Mouse (Mus musculus): ENCODE measurements at regions not wholly inside any gene's neighbourhood (a gene's known extent, or its start where the extent isn't known, plus 50 kb on each side); places are given as distances from the start of the nearest gene placed in this dataset.

- no peak overlapping the region for H3K4me3 ChIP-seq (ENCODE audit: low read length)
- H3K9ac ChIP-seq (ENCODE audit: low read depth, low read length) = no peak overlapping the region
- ATAC-seq = 0 out of 2 replicates have a peak, but pooled peaks have one; percentile 30
- no peaks in the 10 kb centered on the region for H3K9me3 ChIP-seq (ENCODE audit: control insufficient read depth, low read length)
- no peaks in the 10 kb centered on the region for H3K27me3 ChIP-seq (replicated peaks; ENCODE audit: control insufficient read depth, insufficient read depth, low read length)
- H3K36me3 ChIP-seq (ENCODE audit: control insufficient read depth, insufficient read depth, low read length) = no peaks in the 10 kb centered on the region
- 19% methylated on average over 16 of the region's 16 CpGs for WGBS
- no peak overlapping the region for H3K27ac ChIP-seq (ENCODE audit: low read depth, low read length)
- H3K4me2 ChIP-seq (ENCODE audit: low read length) = peak overlapping the region; percentile 67
- peaks cover 21% of the 10 kb centered on the region for H3K4me1 ChIP-seq (ENCODE audit: control insufficient read depth, insufficient read depth, low read depth, low read length)
These were observed 180.3 kb upstream of the Lrig3 start for GRCm38 (mm10) chr10:125785448-125786196.

- Histone ChIP-seq H3K27me3 (replicated peaks; ENCODE audit: control insufficient read depth, insufficient read depth, low read length) (no peaks in the 10 kb centered on the region), H3K4me1 (ENCODE audit: control insufficient read depth, insufficient read depth, low read depth, low read length) (peaks cover 21% of the 10 kb centered on the region), H3K36me3 (ENCODE audit: control insufficient read depth, insufficient read depth, low read length) (no peaks in the 10 kb centered on the region), H3K9ac (ENCODE audit: low read depth, low read length) (no peak overlapping the region), H3K27ac (ENCODE audit: low read depth, low read length) (no peak overlapping the region), H3K4me2 (ENCODE audit: low read length) (peak overlapping the region; percentile 67), H3K4me3 (ENCODE audit: low read length) (peak overlapping the region; percentile 29; the same call in 1 of the 2 replicates), H3K9me3 (ENCODE audit: control insufficient read depth, low read length) (no peaks in the 10 kb centered on the region)
- 26% methylated on average over 10 of the region's 10 CpGs for WGBS
- ATAC-seq = no peak
These were observed 179.6 kb upstream of the Lrig3 start for GRCm38 (mm10) chr10:125786197-125786879.

GRCm38 (mm10) chr10:125786880-125787337, 179.1 kb upstream of the Lrig3 start:
- peaks cover 21% of the 10 kb centered on the region for H3K4me1 ChIP-seq (ENCODE audit: control insufficient read depth, insufficient read depth, low read depth, low read length)
- H3K27me3 ChIP-seq (replicated peaks; ENCODE audit: control insufficient read depth, insufficient read depth, low read length) = no peaks in the 10 kb centered on the region
- H3K9me3 ChIP-seq (ENCODE audit: control insufficient read depth, low read length) = no peaks in the 10 kb centered on the region
- H3K27ac ChIP-seq (ENCODE audit: low read depth, low read length) = no peak overlapping the region
- peak overlapping the region; percentile 29 for H3K4me3 ChIP-seq (ENCODE audit: low read length)
- H3K4me2 ChIP-seq (ENCODE audit: low read length) = peak overlapping the region; percentile 67
- H3K9ac ChIP-seq (ENCODE audit: low read depth, low read length) = peak overlapping the region; percentile 42; the same call in 1 of the 2 replicates
- ATAC-seq = peak; percentile 60; the same call in 1 of the 2 replicates
- WGBS = under 1% methylated on average over 17 of the region's 17 CpGs
- no peaks in the 10 kb centered on the region for H3K36me3 ChIP-seq (ENCODE audit: control insufficient read depth, insufficient read depth, low read length)

GRCm38 (mm10) chr10:125787441-125788060, 178.4 kb upstream of the Lrig3 start:
- peaks cover 21% of the 10 kb centered on the region for H3K4me1 ChIP-seq (ENCODE audit: control insufficient read depth, insufficient read depth, low read depth, low read length)
- no peak overlapping the region for H3K9ac ChIP-seq (ENCODE audit: low read depth, low read length)
- ATAC-seq = no peak
- H3K9me3 ChIP-seq (ENCODE audit: control insufficient read depth, low read length) = no peaks in the 10 kb centered on the region
- no peaks in the 10 kb centered on the region for H3K36me3 ChIP-seq (ENCODE audit: control insufficient read depth, insufficient read depth, low read length)
- H3K27ac ChIP-seq (ENCODE audit: low read depth, low read length) = no peak overlapping the region
- no peaks in the 10 kb centered on the region for H3K27me3 ChIP-seq (replicated peaks; ENCODE audit: control insufficient read depth, insufficient read depth, low read length)
- H3K4me3 ChIP-seq (ENCODE audit: low read length) = peak overlapping the region; percentile 29
- 36% methylated on average over 19 of the region's 19 CpGs for WGBS
- H3K4me2 ChIP-seq (ENCODE audit: low read length) = peak overlapping the region; percentile 67

- Histone ChIP-seq H3K4me2 (ENCODE audit: low read length) (no peak overlapping the region), H3K9me3 (ENCODE audit: control insufficient read depth, low read length) (no peaks in the 10 kb centered on the region; the same call in 1 of the 2 replicates), H3K27me3 (replicated peaks; ENCODE audit: control insufficient read depth, insufficient read depth, low read length) (no peaks in the 10 kb centered on the region), H3K27ac (ENCODE audit: low read depth, low read length) (no peak overlapping the region), H3K4me3 (ENCODE audit: low read length) (no peak overlapping the region), H3K9ac (ENCODE audit: low read depth, low read length) (no peak overlapping the region), H3K36me3 (ENCODE audit: control insufficient read depth, insufficient read depth, low read length) (no peaks in the 10 kb centered on the region), H3K4me1 (ENCODE audit: control insufficient read depth, insufficient read depth, low read depth, low read length) (peaks cover 21% of the 10 kb centered on the region)
- 98% methylated on average over 2 of the region's 2 CpGs for WGBS
- ATAC-seq = no peak
These were observed 177.7 kb upstream of the Lrig3 start for GRCm38 (mm10) chr10:125788262-125788661.

GRCm38 (mm10) chr10:125790924-125791323, 175.0 kb upstream of the Lrig3 start:
- H3K27ac ChIP-seq (ENCODE audit: low read depth, low read length) = no peak overlapping the region
- WGBS = 72% methylated on average over 2 of the region's 2 CpGs
- H3K27me3 ChIP-seq (replicated peaks; ENCODE audit: control insufficient read depth, insufficient read depth, low read length) = no peaks in the 10 kb centered on the region
- H3K9me3 ChIP-seq (ENCODE audit: control insufficient read depth, low read length) = no peaks in the 10 kb centered on the region; the same call in 1 of the 2 replicates
- no peaks in the 10 kb centered on the region for H3K36me3 ChIP-seq (ENCODE audit: control insufficient read depth, insufficient read depth, low read length)
- no peak overlapping the region for H3K4me2 ChIP-seq (ENCODE audit: low read length)
- ATAC-seq = peak; percentile 89
- no peak overlapping the region for H3K4me3 ChIP-seq (ENCODE audit: low read length)
- peaks cover 13% of the 10 kb centered on the region for H3K4me1 ChIP-seq (ENCODE audit: control insufficient read depth, insufficient read depth, low read depth, low read length)
- no peak overlapping the region for H3K9ac ChIP-seq (ENCODE audit: low read depth, low read length)

- no peak overlapping the region for H3K4me2 ChIP-seq (ENCODE audit: low read length)
- WGBS = 86% methylated on average over 2 of the region's 2 CpGs
- H3K36me3 ChIP-seq (ENCODE audit: control insufficient read depth, insufficient read depth, low read length) = no peaks in the 10 kb centered on the region
- no peak overlapping the region for H3K9ac ChIP-seq (ENCODE audit: low read depth, low read length)
- no peak overlapping the region for H3K4me3 ChIP-seq (ENCODE audit: low read length)
- H3K9me3 ChIP-seq (ENCODE audit: control insufficient read depth, low read length) = no peaks in the 10 kb centered on the region; the same call in 1 of the 2 replicates
- no peak for ATAC-seq
- H3K27ac ChIP-seq (ENCODE audit: low read depth, low read length) = no peak overlapping the region
- no peaks in the 10 kb centered on the region for H3K27me3 ChIP-seq (replicated peaks; ENCODE audit: control insufficient read depth, insufficient read depth, low read length)
- H3K4me1 ChIP-seq (ENCODE audit: control insufficient read depth, insufficient read depth, low read depth, low read length) = no peaks in the 10 kb centered on the region; the same call in 1 of the 2 replicates
These were observed 171.5 kb upstream of the Lrig3 start for GRCm38 (mm10) chr10:125794504-125794903.

- H3K9me3 ChIP-seq (ENCODE audit: control insufficient read depth, low read length) = no peaks in the 10 kb centered on the region; the same call in 1 of the 2 replicates
- no peak overlapping the region for H3K27ac ChIP-seq (ENCODE audit: low read depth, low read length)
- no peak overlapping the region for H3K4me3 ChIP-seq (ENCODE audit: low read length)
- WGBS = 87% methylated on average over 1 of the region's 1 CpGs
- no peaks in the 10 kb centered on the region for H3K36me3 ChIP-seq (ENCODE audit: control insufficient read depth, insufficient read depth, low read length)
- no peak overlapping the region for H3K4me2 ChIP-seq (ENCODE audit: low read length)
- no peak overlapping the region for H3K9ac ChIP-seq (ENCODE audit: low read depth, low read length)
- H3K27me3 ChIP-seq (replicated peaks; ENCODE audit: control insufficient read depth, insufficient read depth, low read length) = no peaks in the 10 kb centered on the region
- ATAC-seq = no peak
- no peaks in the 10 kb centered on the region; the same call in 1 of the 2 replicates for H3K4me1 ChIP-seq (ENCODE audit: control insufficient read depth, insufficient read depth, low read depth, low read length)
These were observed 170.6 kb upstream of the Lrig3 start for GRCm38 (mm10) chr10:125795323-125795722.

- H3K36me3 ChIP-seq (ENCODE audit: control insufficient read depth, insufficient read depth, low read length) = no peaks in the 10 kb centered on the region
- H3K9me3 ChIP-seq (ENCODE audit: control insufficient read depth, low read length) = no peaks in the 10 kb centered on the region
- H3K4me3 ChIP-seq (ENCODE audit: low read length) = no peak overlapping the region
- H3K4me2 ChIP-seq (ENCODE audit: low read length) = peak overlapping the region; percentile 30; the same call in 1 of the 2 replicates
- H3K9ac ChIP-seq (ENCODE audit: low read depth, low read length) = no peak overlapping the region
- H3K27ac ChIP-seq (ENCODE audit: low read depth, low read length) = no peak overlapping the region
- no peaks in the 10 kb centered on the region for H3K27me3 ChIP-seq (replicated peaks; ENCODE audit: control insufficient read depth, insufficient read depth, low read length)
- H3K4me1 ChIP-seq (ENCODE audit: control insufficient read depth, insufficient read depth, low read depth, low read length) = no peaks in the 10 kb centered on the region; the same call in 1 of the 2 replicates
- peak; percentile 52; the same call in 1 of the 2 replicates for ATAC-seq
- 14% methylated on average over 13 of the region's 13 CpGs for whole genome bisulfite sequencing
These were observed 167.3 kb upstream of the Lrig3 start for GRCm38 (mm10) chr10:125798678-125799077.
